Mouse (Mus musculus) limb, embryonic 15.5 days (tissue): ENCODE measurements around the gene 9430015G10Rik. TPM values are rescaled to one million over a fixed set of nuclear protein-coding genes. Genes with fewer than 3 reads are reported as not detected.
A peak's percentile ranks its signal among the peaks of the same experiment; 100 is the strongest.

Experiments
- ATAC-seq: fragments of 200-750 bp; cut with Nextera tagmentation; 2 replicates; pipeline ENCODE4 v1.8.0; 2017; ENCODE audit warnings: low read depth, moderate TSS enrichment; ENCODE audit not compliant: insufficient number of reproducible peaks, low FRiP score, low TSS enrichment
- H3K27ac ChIP-seq: fragments of 300-500 bp; sonication (generic); 2 replicates; pipeline ENCODE4 v1.5.1; 2015; ENCODE audit warnings: moderate library complexity, mild to moderate bottlenecking, inconsistent platforms
- H3K27me3 ChIP-seq: fragments of 300-500 bp; sonication (generic); 2 replicates; pipeline ENCODE4 v1.6.1; 2015; ENCODE audit warnings: inconsistent platforms
- H3K36me3 ChIP-seq: fragments of 300-500 bp; sonication (generic); 2 replicates; pipeline ENCODE4 v1.6.1; 2015; ENCODE audit warnings: inconsistent platforms
- H3K4me1 ChIP-seq: fragments of 300-500 bp; sonication (generic); 2 replicates; pipeline ENCODE4 v1.6.1; 2015; ENCODE audit warnings: inconsistent platforms
- H3K4me2 ChIP-seq: fragments of 300-500 bp; sonication (generic); 2 replicates; pipeline ENCODE4 v1.6.1; 2015; ENCODE audit warnings: mild to moderate bottlenecking, inconsistent platforms
- H3K4me3 ChIP-seq: fragments of 300-500 bp; sonication (generic); 2 replicates; pipeline ENCODE4 v1.5.1; 2015; ENCODE audit warnings: mild to moderate bottlenecking, inconsistent platforms
- H3K9ac ChIP-seq: fragments of 300-500 bp; sonication (generic); 2 replicates; pipeline ENCODE4 v1.6.1; 2015; ENCODE audit warnings: inconsistent platforms
- H3K9me3 ChIP-seq: fragments of 300-500 bp; sonication (generic); 2 replicates; pipeline ENCODE4 v1.6.1; 2016; ENCODE audit warnings: inconsistent platforms
- WGBS: fragments of 180-500 bp; shearing (Covaris S2); methylation state at CpG from one replicate; pipeline ENCODE4 v1.1.7; 2015; 5-methylcytosine and 5-hydroxymethylcytosine counted together
- polyA plus RNA-seq: library from polyadenylated mRNA; unstranded; fragments of >200 nt; fragmentation: Nextera tagmentation; extraction: Ambion mirVana; gene quantifications from 2 replicates; pipeline ENCODE4 v1.2.1, GENCODE M21; 2015

The 9430015G10Rik gene
- polyA plus RNA-seq, 1 experiment from 2014 or later, result 31.8 TPM

GRCm38 (mm10) chr4:156101481-156101903, 8.3 kb upstream of the 9430015G10Rik start:
- Histone ChIP-seq H3K27me3 (no peaks in the 10 kb centered on the region), H3K9ac (no peak overlapping the region), H3K4me2 (no peak overlapping the region), H3K4me3 (no peak overlapping the region), H3K36me3 (no peaks in the 10 kb centered on the region), H3K4me1 (no peaks in the 10 kb centered on the region), H3K9me3 (no peaks in the 10 kb centered on the region), H3K27ac (no peak overlapping the region)
- ATAC-seq, result no peak
- 38% methylated on average over 3 of the region's 3 CpGs for WGBS

DNA sequence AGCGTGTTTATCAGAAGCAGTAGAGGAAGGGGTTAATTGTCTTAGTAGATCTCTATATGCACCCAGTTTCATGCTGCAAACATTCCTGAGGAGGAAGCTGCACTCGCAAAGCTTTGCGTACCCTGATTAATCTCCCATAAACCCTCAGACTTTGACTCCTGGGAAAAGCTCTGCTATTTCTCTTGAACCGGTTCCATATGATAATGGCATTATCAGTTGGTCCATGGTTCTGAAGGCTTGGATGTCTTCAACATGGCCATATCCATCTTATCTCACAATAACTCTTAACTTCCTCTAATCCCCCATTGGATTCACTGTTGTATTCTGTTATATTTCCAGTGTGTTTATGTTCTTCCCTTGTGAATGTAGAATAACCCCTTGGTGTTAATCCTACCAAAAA, 6.4 kb upstream of the 9430015G10Rik start:
- H3K36me3 ChIP-seq, result no peaks in the 10 kb centered on the region
- no peak overlapping the region for H3K4me3 ChIP-seq
- no peak overlapping the region for H3K4me2 ChIP-seq
- ATAC-seq, result no peak
- H3K9ac ChIP-seq, result no peak overlapping the region
- 73% methylated on average over 4 of the region's 4 CpGs for WGBS
- no peaks in the 10 kb centered on the region for H3K9me3 ChIP-seq
- no peaks in the 10 kb centered on the region for H3K27me3 ChIP-seq
- no peak overlapping the region for H3K27ac ChIP-seq
- H3K4me1 ChIP-seq, result peaks cover 3% of the 10 kb centered on the region; the same call in 1 of the 2 replicates

DNA sequence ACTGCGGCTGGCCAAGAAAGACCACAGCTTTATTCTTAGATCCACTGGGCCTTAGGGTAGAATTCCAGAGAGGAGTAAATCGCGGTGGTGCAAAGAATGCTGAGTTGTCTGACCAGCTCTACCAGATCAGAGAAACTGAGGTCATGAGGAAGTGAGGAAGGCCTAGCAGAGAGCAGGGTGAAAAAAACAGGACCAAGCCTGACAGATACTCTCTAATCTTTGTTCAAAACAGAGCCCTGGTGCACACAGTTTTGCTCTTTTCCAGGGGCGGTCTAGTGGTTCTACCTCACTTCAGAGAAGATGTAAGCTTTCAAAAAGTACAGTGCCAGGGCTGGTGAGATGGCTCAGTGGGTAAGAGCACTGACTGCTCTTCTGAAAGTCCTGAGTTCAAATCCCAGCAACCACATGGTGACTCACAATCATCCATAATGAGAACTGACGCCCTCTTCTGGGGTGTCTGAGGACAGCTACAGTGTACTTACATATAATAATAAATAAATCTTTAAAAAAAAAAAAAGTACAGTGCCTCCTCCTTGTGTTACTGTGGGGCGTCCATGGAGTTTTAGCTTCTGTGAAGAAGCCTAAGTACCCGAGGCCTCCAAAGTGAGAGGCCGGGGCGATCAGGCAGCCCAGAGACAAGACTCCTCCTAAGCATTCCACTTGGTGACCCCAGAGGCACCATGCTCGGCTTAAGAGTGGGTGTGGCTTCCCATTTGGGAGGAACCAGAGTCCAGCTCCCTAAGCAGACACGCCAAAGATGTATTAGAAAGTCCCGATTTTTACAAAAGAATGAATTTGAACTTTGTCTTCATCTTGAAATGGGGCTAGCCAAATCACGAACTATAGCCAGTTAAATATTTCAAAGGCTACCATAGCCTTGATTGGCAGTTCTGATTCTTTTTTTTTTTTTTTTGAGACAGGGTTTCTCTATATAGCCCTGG, 906 bp upstream of the 9430015G10Rik start:
- H3K27me3 ChIP-seq, result no peaks in the 10 kb centered on the region
- H3K36me3 ChIP-seq, result no peaks in the 10 kb centered on the region
- H3K27ac ChIP-seq, result peak overlapping the region; percentile 93
- peak overlapping the region; percentile 87 for H3K4me3 ChIP-seq
- H3K9me3 ChIP-seq, result no peaks in the 10 kb centered on the region
- peak overlapping the region; percentile 68 for H3K4me2 ChIP-seq
- H3K9ac ChIP-seq, result peak overlapping the region; percentile 51
- H3K4me1 ChIP-seq, result peaks cover 12% of the 10 kb centered on the region
- 22% methylated on average over 13 of the region's 13 CpGs for WGBS
- peak; percentile 48; the same call in 1 of the 2 replicates for ATAC-seq

DNA sequence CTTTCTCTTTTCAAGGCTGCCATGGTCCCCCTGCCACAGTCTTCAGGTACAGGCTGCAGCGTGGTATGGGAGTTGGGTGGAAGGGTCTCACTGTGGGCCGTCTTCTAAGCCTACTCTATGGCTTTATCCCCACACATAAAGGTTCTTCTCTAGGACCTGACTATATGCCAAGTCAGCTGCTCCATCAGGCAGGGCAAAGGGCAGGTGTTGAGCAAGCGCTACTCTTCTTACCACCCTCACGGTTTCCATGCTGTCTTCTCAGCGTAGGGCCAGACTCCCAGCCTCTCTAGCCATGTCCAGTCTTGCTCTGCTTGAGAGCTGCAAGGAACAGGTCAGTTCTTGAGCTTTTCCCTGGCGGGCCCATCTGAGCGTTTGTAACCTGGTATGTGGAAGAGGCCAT, 14.3 kb downstream of the 9430015G10Rik start:
- peaks cover 79% of the 10 kb centered on the region for H3K36me3 ChIP-seq
- no peak overlapping the region for H3K9ac ChIP-seq
- no peak for ATAC-seq
- no peaks in the 10 kb centered on the region for H3K4me1 ChIP-seq
- H3K4me2 ChIP-seq, result no peak overlapping the region
- no peaks in the 10 kb centered on the region for H3K27me3 ChIP-seq
- no peak overlapping the region for H3K27ac ChIP-seq
- no peaks in the 10 kb centered on the region for H3K9me3 ChIP-seq
- WGBS, result 97% methylated on average over 7 of the region's 7 CpGs
- H3K4me3 ChIP-seq, result no peak overlapping the region

DNA sequence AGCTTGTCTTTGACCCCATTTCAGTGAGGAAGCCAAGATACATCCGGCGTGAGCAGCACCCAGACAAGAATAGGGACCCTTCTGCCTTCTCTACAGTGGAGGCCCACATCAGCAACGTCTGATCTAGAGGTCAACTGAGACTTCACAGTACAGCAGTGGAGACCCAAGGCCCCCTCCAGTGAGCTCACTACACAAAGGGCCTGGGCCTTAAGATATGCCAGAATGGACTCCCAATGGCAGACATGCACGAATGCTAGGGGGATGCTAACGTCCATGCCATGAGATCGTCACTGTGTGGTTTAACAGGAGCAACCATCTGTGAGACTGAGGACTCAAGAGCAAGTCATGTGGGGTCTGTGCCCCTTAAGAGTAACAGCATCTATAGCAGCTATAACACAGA, 15.6 kb downstream of the 9430015G10Rik start:
- Histone ChIP-seq H3K27ac (no peak overlapping the region), H3K36me3 (peaks cover 66% of the 10 kb centered on the region), H3K4me1 (no peaks in the 10 kb centered on the region), H3K4me2 (no peak overlapping the region), H3K27me3 (no peaks in the 10 kb centered on the region), H3K9me3 (no peaks in the 10 kb centered on the region), H3K4me3 (no peak overlapping the region), H3K9ac (no peak overlapping the region)
- no peak for ATAC-seq
- 92% methylated on average over 6 of the region's 6 CpGs for WGBS

DNA sequence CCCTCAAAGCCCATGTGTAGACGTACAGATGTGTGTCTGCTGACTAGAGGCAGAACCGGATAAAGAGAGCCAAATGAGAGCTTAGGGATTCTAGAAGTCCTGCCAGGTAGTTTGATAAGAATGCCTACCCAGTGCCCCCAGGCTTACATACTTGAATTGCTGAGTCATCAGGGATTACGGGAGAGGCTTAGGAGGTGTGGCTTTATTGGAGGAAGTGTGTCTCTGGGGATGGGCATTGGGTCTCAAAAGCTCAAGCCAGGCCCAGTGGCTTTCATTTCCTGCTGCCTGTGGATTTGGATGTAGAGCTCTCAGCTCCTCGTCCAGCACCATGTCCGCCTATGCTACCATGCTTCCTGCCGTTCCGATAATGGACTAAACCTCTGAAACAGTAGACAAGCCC, 17.1 kb downstream of the 9430015G10Rik start:
- Histone ChIP-seq H3K9me3 (no peaks in the 10 kb centered on the region), H3K9ac (no peak overlapping the region), H3K27ac (no peak overlapping the region), H3K4me3 (no peak overlapping the region), H3K27me3 (no peaks in the 10 kb centered on the region), H3K4me1 (no peaks in the 10 kb centered on the region), H3K36me3 (peaks cover 51% of the 10 kb centered on the region), H3K4me2 (no peak overlapping the region)
- no peak for ATAC-seq
- WGBS, result 79% methylated on average over 7 of the region's 7 CpGs

- Histone ChIP-seq H3K4me1 (no peaks in the 10 kb centered on the region), H3K27ac (no peak overlapping the region), H3K9me3 (no peaks in the 10 kb centered on the region), H3K9ac (no peak overlapping the region), H3K36me3 (peaks cover 33% of the 10 kb centered on the region), H3K27me3 (no peaks in the 10 kb centered on the region), H3K4me3 (no peak overlapping the region), H3K4me2 (no peak overlapping the region)
- no peak for ATAC-seq
- 83% methylated on average over 5 of the region's 5 CpGs for WGBS
Measured at GRCm38 (mm10) chr4:156128746-156129145, 19.0 kb downstream of the 9430015G10Rik start.

DNA sequence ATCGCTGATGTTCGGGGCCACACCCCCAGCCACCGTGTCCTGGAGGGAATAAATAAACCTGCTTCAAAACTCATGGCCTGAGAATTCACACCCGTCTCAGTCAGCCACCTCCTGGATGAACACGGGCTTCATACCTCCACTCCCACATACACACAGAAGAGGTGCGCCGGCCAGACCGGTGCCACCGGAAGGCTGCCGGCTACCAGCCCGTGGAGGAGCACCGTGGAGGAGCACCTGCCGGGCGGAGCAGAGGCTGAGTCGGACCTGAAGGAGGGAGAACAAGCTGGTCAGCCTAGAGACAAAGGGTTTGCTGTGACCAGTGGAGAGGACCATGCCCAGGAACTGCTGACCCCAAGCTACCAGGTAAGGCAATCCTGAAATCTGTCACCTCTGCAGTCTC, 20.7 kb downstream of the 9430015G10Rik start, which contains the start of gene Rnf223:
Gene Rnf223, plus strand, starts transcription at position 78 of the 400 bp plus-strand sequence.
- Histone ChIP-seq H3K4me2 (no peak within 1 kb of the TSS), H3K4me3 (no peak within 1 kb of the TSS), H3K36me3 (peaks cover 17% of the 10 kb centered on the region), H3K4me1 (no peaks in the 10 kb centered on the region), H3K27ac (no peak within 1 kb of the TSS), H3K9me3 (no peaks in the 10 kb centered on the region), H3K9ac (no peak within 1 kb of the TSS), H3K27me3 (no peaks in the 10 kb centered on the region)
- ATAC-seq, result no peak
- 78% methylated on average over 15 of the region's 15 CpGs for WGBS

- Histone ChIP-seq H3K27me3 (no peaks in the 10 kb centered on the region), H3K9me3 (no peaks in the 10 kb centered on the region), H3K27ac (no peak overlapping the region), H3K9ac (no peak overlapping the region), H3K4me1 (no peaks in the 10 kb centered on the region), H3K4me3 (no peak overlapping the region), H3K36me3 (peaks cover 11% of the 10 kb centered on the region), H3K4me2 (no peak overlapping the region)
- 81% methylated on average over 10 of the region's 10 CpGs for WGBS
- ATAC-seq, result no peak
Measured at GRCm38 (mm10) chr4:156130940-156131339, 21.2 kb downstream of the 9430015G10Rik start.

DNA sequence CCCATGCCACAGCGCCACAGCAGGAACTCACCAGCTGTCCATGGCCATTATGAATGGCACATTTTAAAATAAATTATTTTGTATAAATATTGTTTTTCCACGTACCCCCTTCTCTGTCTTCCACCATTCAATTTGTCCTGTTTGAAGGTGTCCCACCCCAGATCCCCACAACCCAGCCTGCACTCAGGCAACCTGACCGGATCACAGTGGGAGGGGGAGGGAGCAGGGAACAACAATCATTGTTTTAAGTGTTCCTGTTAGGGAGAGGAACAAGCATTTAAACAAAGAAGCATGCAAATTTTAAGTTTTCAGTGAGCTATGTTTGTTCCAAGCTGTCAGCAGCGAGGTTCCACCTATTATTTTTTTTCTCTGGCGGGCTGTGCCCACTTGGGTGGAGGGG, 23.6 kb downstream of the 9430015G10Rik start:
- Histone ChIP-seq H3K4me2 (no peak overlapping the region), H3K9ac (no peak overlapping the region), H3K4me3 (no peak overlapping the region), H3K9me3 (no peaks in the 10 kb centered on the region), H3K27me3 (no peaks in the 10 kb centered on the region), H3K27ac (no peak overlapping the region), H3K36me3 (no peaks in the 10 kb centered on the region), H3K4me1 (no peaks in the 10 kb centered on the region)
- 67% methylated on average over 5 of the region's 5 CpGs for WGBS
- ATAC-seq, result no peak

GRCm38 (mm10) chr4:156133943-156134605, 24.3 kb downstream of the 9430015G10Rik start:
- 73% methylated on average over 12 of the region's 12 CpGs for WGBS
- no peak overlapping the region for H3K9ac ChIP-seq
- no peaks in the 10 kb centered on the region for H3K9me3 ChIP-seq
- no peaks in the 10 kb centered on the region for H3K27me3 ChIP-seq
- H3K4me3 ChIP-seq, result no peak overlapping the region
- no peak for ATAC-seq
- no peaks in the 10 kb centered on the region for H3K36me3 ChIP-seq
- no peak overlapping the region for H3K27ac ChIP-seq
- no peaks in the 10 kb centered on the region for H3K4me1 ChIP-seq
- no peak overlapping the region for H3K4me2 ChIP-seq

DNA sequence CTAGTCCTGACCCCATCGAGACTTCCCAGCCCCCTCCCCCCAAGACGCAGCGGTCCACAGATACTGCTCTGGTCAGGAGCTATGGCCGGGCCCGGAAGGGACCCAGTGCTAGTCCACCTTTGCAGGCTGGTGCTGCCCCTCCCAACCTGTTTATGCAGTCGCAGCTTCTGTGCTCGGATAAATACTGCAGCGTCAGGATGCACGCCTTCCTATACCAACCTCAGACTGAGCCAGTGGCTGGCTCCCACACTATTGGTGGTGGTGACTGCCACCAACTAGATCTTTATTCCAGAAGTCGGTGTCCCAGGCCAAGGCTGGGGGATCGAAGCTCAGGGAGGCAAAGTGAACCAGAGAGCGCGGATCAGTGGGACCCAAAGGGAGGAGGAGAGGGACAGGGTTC, 25.3 kb downstream of the 9430015G10Rik start:
- Histone ChIP-seq H3K4me3 (no peak overlapping the region), H3K36me3 (no peaks in the 10 kb centered on the region), H3K27me3 (no peaks in the 10 kb centered on the region), H3K4me2 (no peak overlapping the region), H3K9me3 (no peaks in the 10 kb centered on the region), H3K27ac (no peak overlapping the region), H3K4me1 (no peaks in the 10 kb centered on the region), H3K9ac (no peak overlapping the region)
- 91% methylated on average over 13 of the region's 13 CpGs for WGBS
- no peak for ATAC-seq
